Mouse (Mus musculus) cerebellum, adult 9-10 months (tissue): ENCODE data around the gene Ndc80.
"Not testable (repeated sequence)": the region's sequence is repeated elsewhere in the genome, so short reads cannot be mapped to it uniquely, and the experiment has no call there.

Experiments used
- DNase-seq: peaks from one replicate; pipeline ENCODE4 v3.0.0; 2022

Ndc80 gene

DNA sequence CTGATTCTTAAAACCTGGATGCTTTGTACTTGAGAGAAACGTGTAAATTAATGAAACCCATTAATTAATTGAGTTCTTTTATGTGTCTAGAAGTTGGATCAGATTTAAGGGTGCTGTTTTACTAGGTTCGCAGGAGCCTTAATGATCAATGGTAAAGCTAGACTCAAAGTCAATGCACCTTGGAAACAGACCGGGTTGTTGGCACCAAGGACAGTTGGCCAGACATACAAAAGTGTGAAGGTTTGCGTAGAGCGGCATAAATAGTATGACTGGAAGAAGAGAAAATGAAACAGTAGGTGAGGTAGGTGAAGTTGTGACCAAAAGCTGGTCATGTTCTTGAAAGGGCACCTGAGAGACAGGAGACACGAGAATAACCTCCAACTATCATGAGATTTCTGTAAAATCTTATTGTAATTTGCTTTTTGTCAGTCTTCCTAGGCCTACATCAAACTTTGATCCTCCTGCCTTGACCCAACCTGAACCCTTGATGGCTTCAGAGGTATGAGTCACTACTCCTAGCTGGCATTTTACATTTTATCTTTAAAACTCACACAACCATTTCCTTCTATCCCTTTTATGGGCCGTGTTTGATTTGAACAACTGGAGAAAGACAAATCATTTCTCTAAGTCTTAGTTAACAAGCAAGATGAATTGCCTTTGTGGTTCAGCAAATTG lies 50.2 kb downstream of the Ndc80 start:
- DNase-seq: peak; percentile 47

DNA sequence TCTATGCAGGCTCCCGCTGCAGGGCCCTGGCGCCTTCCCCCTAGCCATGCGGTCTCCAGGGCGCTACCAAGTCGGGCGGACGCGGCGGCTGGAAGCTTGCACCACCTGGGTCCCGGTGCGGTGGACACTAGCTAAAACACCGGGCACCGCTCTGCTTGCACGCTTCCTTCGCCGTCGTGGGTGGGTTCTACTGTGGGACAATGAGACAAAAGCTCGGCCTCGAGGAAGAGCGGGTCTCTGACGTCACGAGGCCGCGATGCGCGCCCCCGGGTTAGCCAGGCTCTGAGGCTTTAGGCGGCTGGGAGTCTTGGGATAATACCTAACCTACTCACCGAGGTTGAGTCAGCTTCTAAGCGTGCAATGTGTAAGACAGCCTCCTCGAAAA lies 51.0 kb downstream of the Ndc80 start:
- DNase-seq: peak; percentile 78

GRCm38 (mm10) chr17:71474762-71475704 lies 51.6 kb downstream of the Ndc80 start, which contains the start of gene Smchd1:
Gene Smchd1 (minus strand): TSS chr17:71475343.
- DNase-seq: peak; percentile 91

DNA sequence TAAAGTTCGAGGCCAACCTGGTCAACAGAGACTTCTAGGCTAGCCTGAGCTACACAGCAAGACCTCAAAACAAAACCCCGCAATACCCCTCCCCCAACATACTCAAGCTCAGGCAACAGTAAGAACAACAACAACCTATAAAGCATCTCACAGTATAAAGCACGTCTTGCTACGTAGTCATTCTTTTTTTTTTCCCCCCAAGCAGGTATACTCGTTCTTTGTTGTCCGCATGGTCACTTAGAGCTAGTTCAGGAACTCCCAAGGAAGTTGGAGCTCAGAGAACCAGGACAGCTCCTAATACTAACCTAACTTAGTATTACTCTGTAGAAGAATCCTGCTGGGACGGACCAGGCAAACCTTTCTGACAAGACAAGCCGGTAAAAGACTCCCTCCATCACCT lies 52.5 kb downstream of the Ndc80 start:
- peak; percentile 31 for DNase-seq

GRCm38 (mm10) chr17:71471261-71471660 lies 55.4 kb downstream of the Ndc80 start:
- DNase-seq: no peak

DNA sequence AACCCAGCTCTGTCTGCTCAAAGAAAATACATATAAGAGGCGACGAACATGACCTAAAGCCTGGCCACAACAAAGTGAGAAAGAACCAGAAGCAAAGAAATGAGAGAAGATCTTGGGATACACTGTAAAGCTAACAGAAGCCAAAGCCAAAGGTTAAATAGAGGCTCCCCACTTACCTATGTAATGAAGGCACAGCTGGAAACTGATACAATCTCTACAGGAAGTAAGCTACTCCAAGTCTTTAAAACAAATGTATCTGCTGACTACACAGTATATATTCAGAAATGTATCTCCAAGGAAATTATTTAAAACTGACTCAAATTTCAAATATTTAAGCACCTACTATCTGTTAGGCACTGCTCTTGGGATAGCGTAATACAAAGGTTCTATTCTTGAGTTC lies 66.3 kb downstream of the Ndc80 start:
- DNase-seq: no peak

GRCm38 (mm10) chr17:71459818-71460217 lies 66.8 kb downstream of the Ndc80 start, which contains the start of gene Gm4707:
Gene Gm4707 (minus strand): TSS chr17:71459918.
- no peak for DNase-seq

GRCm38 (mm10) chr17:71457361-71457760 lies 69.3 kb downstream of the Ndc80 start:
- DNase-seq: not testable (repeated sequence)
